Mouse (Mus musculus) splenic B cell, adult 2 months (primary cell): ENCODE measurements around the gene Cds2.

Source experiments
- DNase-seq: peaks from one replicate; pipeline ENCODE4 v3.0.0-alpha.2; 2011; ENCODE audit warnings: low read depth, low spot score
- H3K27me3 ChIP-seq: 2 replicates; pipeline ENCODE4 v1.6.1; 2012; ENCODE audit warnings: mild to moderate bottlenecking, low read length, moderate library complexity, mixed read lengths; ENCODE audit not compliant: control insufficient read depth, poor library complexity, insufficient read depth, severe bottlenecking
- H3K36me3 ChIP-seq: 2 replicates; pipeline ENCODE4 v1.6.1; 2012; ENCODE audit warnings: mild to moderate bottlenecking, low read length, moderate library complexity, mixed read lengths; ENCODE audit not compliant: control insufficient read depth, poor library complexity, insufficient read depth, severe bottlenecking

Gene Cds2

DNA sequence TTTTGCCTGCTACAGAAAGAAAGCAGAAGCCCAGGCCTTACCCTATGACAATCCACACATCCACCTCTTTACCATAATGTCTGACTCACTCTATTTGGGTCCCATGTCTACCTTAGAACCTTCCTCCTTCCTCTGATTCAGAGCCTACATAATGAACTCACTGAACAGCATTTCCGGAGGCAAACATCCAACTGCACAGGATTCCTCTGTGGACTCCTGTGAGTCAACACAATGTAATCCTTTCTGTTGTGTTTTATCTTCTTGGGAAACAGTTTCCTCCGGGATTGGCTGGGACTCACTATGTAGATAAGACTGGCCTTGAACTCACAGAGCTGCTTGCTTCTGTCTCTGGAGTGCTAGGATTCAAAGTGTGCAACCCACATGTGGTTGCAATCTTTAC is 77.4 kb downstream of the Cds2 start:
- no peaks in the 10 kb centered on the region for H3K27me3 ChIP-seq
- no peaks in the 10 kb centered on the region for H3K36me3 ChIP-seq
- DNase-seq: no peak

DNA sequence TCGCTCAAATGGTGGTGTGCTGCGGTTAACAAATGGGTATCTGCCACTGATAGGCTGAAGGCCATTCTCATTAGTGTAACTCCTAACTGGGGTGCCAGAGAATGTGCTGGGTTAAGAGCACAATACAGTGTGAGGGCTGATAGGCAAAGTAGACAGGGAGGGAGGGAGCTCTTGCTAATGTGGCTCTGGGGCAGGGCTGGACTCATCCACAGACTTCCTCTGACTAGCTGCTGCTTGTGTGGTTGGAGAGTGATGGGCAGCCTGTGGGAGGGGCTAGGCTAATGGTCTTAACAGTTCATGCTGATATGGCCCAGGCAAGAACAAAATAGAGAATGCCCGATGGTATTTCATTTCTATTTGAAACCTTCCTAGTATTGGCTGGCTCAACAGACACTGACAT is 78.3 kb downstream of the Cds2 start:
- DNase-seq: no peak
- H3K36me3 ChIP-seq: no peaks in the 10 kb centered on the region
- H3K27me3 ChIP-seq: no peaks in the 10 kb centered on the region

GRCm38 (mm10) chr2:132343846-132344245 is 80.9 kb downstream of the Cds2 start:
- DNase-seq: no peak
- no peaks in the 10 kb centered on the region for H3K27me3 ChIP-seq
- H3K36me3 ChIP-seq: no peaks in the 10 kb centered on the region
